Comparison of ENCODE assay signal across 10 mouse cellular contexts in the genomic region with DNA sequence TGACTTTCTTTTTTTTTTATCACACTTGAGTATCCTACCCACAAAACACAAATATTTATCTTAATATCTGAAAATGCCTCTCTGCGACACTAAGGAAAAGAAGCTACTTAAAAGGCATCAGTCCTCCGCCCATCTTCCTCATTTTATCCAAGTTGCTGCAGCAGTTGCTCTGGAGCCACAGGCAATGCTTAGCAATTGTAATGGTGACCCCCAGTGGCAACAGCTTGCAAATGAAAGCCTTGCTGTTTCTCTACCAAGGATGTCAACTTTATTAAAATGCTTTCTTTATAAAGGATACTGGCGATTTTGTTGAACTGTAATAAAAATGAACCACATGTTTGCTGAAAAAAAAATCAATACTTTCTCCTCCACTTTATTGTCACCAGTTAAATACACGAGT. TPM values are rescaled to one million over a fixed set of nuclear protein-coding genes. Genes with fewer than 3 reads are reported as not detected.
A peak's percentile ranks its signal among the peaks of the same experiment; 100 is the strongest.
DNase-seq lines count a peak whose midpoint lies in the region; ATAC-seq and TF ChIP-seq lines count a peak whose summit lies in the region.
"Had no signal": no experiment of that assay in that cellular context is flagged by ENCODE, and none has a peak within 500 bp of the region (broad histone marks: within the 10 kb centered on the region; RNA-seq: fewer than 3 reads in every experiment).

No protein-coding gene starts in this region.

- H3K27ac ChIP-seq in embryonic facial prominence, embryonic 11.5 days (replicated peaks; ENCODE audit: low read depth, low read length): no peak overlapping the region
- no peak overlapping the region for H3K27ac ChIP-seq in embryonic facial prominence, embryonic 10.5 days (replicated peaks)
- H3K27ac ChIP-seq in liver, adult 2 months (replicated peaks; ENCODE audit: insufficient read depth, low read depth, low read length): no peak overlapping the region
- H3K27ac ChIP-seq in liver, embryonic 11.5 days (ENCODE audit: low read depth, low read length): no peak overlapping the region
- no peak overlapping the region for H3K27ac ChIP-seq in limb, embryonic 14.5 days (replicated peaks; ENCODE audit: low read depth, low read length)

- no peak for ATAC-seq in embryonic facial prominence, embryonic 11.5 days (replicated peaks; ENCODE audit: insufficient number of reproducible peaks, low FRiP score, low TSS enrichment, low read depth)
- no peak for ATAC-seq in liver, embryonic 11.5 days (replicated peaks; ENCODE audit: low FRiP score)
- ATAC-seq in limb, embryonic 14.5 days (ENCODE audit: low FRiP score, low read depth): no peak
- ATAC-seq in monocyte, adult 5-6 weeks (replicated peaks; ENCODE audit: insufficient number of reproducible peaks, low FRiP score, low TSS enrichment, poor library complexity, severe bottlenecking): no peak
- ATAC-seq in inflammation-experienced regulatory T-cells, adult 6 months: no peak

- 42% methylated on average over 4 of the region's 4 CpGs for WGBS in embryonic facial prominence, embryonic 11.5 days
- 45% methylated on average over 4 of the region's 4 CpGs for WGBS in embryonic facial prominence, embryonic 10.5 days
- WGBS in liver, adult 2 months: 23% methylated on average over 4 of the region's 4 CpGs
- 46% methylated on average over 4 of the region's 4 CpGs for WGBS in liver, embryonic 11.5 days
- WGBS in limb, embryonic 14.5 days: 45% methylated on average over 4 of the region's 4 CpGs

- H3K79me2 ChIP-seq in liver, adult 2 months (ENCODE audit: control insufficient read depth, insufficient read depth, low read length): no peaks in the 10 kb centered on the region

- DNase-seq in embryonic facial prominence, embryonic 11.5 days (ENCODE audit: low spot score): peak; percentile 33
- DNase-seq in embryonic facial prominence, embryonic 10.5 days (ENCODE audit: low spot score): no peak
- DNase-seq in liver, adult 2 months (ENCODE audit: extremely low read depth, low read depth, low spot score): peak; percentile 3
- no peak for DNase-seq in liver, embryonic 11.5 days (ENCODE audit: low spot score)
- peak; percentile 69 for DNase-seq in brain, adult 2 months (ENCODE audit: low read depth, low spot score)
- peak; percentile 53 for DNase-seq in limb, embryonic 14.5 days (ENCODE audit: low spot score)

- H3K9me3 ChIP-seq in embryonic facial prominence, embryonic 11.5 days (replicated peaks; ENCODE audit: control insufficient read depth, low read length): no peaks in the 10 kb centered on the region
- H3K9me3 ChIP-seq in embryonic facial prominence, embryonic 10.5 days: no peaks in the 10 kb centered on the region
- H3K9me3 ChIP-seq in liver, embryonic 11.5 days (ENCODE audit: control insufficient read depth, low read length): no peaks in the 10 kb centered on the region
- H3K9me3 ChIP-seq in limb, embryonic 14.5 days (ENCODE audit: control insufficient read depth, low read length): no peaks in the 10 kb centered on the region
- H3K9me3 ChIP-seq: G1E had no signal

- no peak overlapping the region for H3K9ac ChIP-seq in embryonic facial prominence, embryonic 11.5 days (replicated peaks; ENCODE audit: low read length)
- H3K9ac ChIP-seq in liver, adult 2 months (ENCODE audit: low read depth, low read length): no peak overlapping the region
- no peak overlapping the region for H3K9ac ChIP-seq in liver, embryonic 11.5 days (ENCODE audit: low read depth, low read length)
- no peak overlapping the region for H3K9ac ChIP-seq in limb, embryonic 14.5 days (ENCODE audit: low read depth, low read length, severe bottlenecking)

- TF ChIP-seq CTCF in liver, adult 2 months (IDR thresholded peaks at IDR 0.05; ENCODE audit: low read depth, low read length): no peak; the same call in 1 of the 2 replicates

- H3K4me2 ChIP-seq in embryonic facial prominence, embryonic 11.5 days (ENCODE audit: low read depth, low read length): no peak overlapping the region
- no peak overlapping the region for H3K4me2 ChIP-seq in liver, embryonic 11.5 days
- no peak overlapping the region for H3K4me2 ChIP-seq in limb, embryonic 14.5 days (replicated peaks; ENCODE audit: low read depth, low read length, severe bottlenecking)

- H3K27me3 ChIP-seq in embryonic facial prominence, embryonic 11.5 days (ENCODE audit: control insufficient read depth, insufficient read depth, low read length): no peaks in the 10 kb centered on the region
- no peaks in the 10 kb centered on the region for H3K27me3 ChIP-seq in embryonic facial prominence, embryonic 10.5 days (replicated peaks; ENCODE audit: low read depth, poor library complexity, severe bottlenecking)
- no peaks in the 10 kb centered on the region for H3K27me3 ChIP-seq in liver, adult 2 months (ENCODE audit: control insufficient read depth, insufficient read depth, low read length)
- H3K27me3 ChIP-seq in liver, embryonic 11.5 days (replicated peaks; ENCODE audit: control insufficient read depth, insufficient read depth, low read length): no peaks in the 10 kb centered on the region
- H3K27me3 ChIP-seq in limb, embryonic 14.5 days (ENCODE audit: control insufficient read depth, insufficient read depth, low read length): no peaks in the 10 kb centered on the region

- TF ChIP-seq POLR2A in liver, adult 2 months (IDR thresholded peaks at IDR 0.05; ENCODE audit: extremely low read depth, insufficient read depth, low read length): no peak
- TF ChIP-seq POLR2A in limb, embryonic 14.5 days (IDR thresholded peaks at IDR 0.05; ENCODE audit: borderline replicate concordance, extremely low read depth, insufficient read depth, insufficient read length): no peak

- no peaks in the 10 kb centered on the region for H3K4me1 ChIP-seq in embryonic facial prominence, embryonic 11.5 days (ENCODE audit: control insufficient read depth, insufficient read depth, low read length)
- H3K4me1 ChIP-seq in embryonic facial prominence, embryonic 10.5 days: no peaks in the 10 kb centered on the region
- H3K4me1 ChIP-seq in liver, adult 2 months (ENCODE audit: control insufficient read depth, insufficient read depth, low read length): no peaks in the 10 kb centered on the region
- H3K4me1 ChIP-seq in liver, embryonic 11.5 days (replicated peaks; ENCODE audit: control insufficient read depth, insufficient read depth, low read length): no peaks in the 10 kb centered on the region
- no peaks in the 10 kb centered on the region for H3K4me1 ChIP-seq in limb, embryonic 14.5 days (ENCODE audit: control insufficient read depth, insufficient read depth, low read length)

- H3K36me3 ChIP-seq in embryonic facial prominence, embryonic 11.5 days (replicated peaks; ENCODE audit: control insufficient read depth, insufficient read depth, low read depth, low read length): no peaks in the 10 kb centered on the region
- no peaks in the 10 kb centered on the region for H3K36me3 ChIP-seq in embryonic facial prominence, embryonic 10.5 days (replicated peaks)
- H3K36me3 ChIP-seq in liver, adult 2 months (ENCODE audit: control insufficient read depth, insufficient read depth, low read length): no peaks in the 10 kb centered on the region
- H3K36me3 ChIP-seq in liver, embryonic 11.5 days (ENCODE audit: control insufficient read depth, insufficient read depth, low read length): no peaks in the 10 kb centered on the region
- H3K36me3 ChIP-seq in limb, embryonic 14.5 days (ENCODE audit: control insufficient read depth, insufficient read depth, low read length): no peaks in the 10 kb centered on the region
- H3K36me3 ChIP-seq: G1E had no signal

- H3K4me3 ChIP-seq in embryonic facial prominence, embryonic 11.5 days (ENCODE audit: low read depth, low read length): no peak overlapping the region
- no peak overlapping the region for H3K4me3 ChIP-seq in embryonic facial prominence, embryonic 10.5 days
- H3K4me3 ChIP-seq in liver, adult 2 months (ENCODE audit: insufficient read depth, low read depth, low read length): no peak overlapping the region
- H3K4me3 ChIP-seq in liver, embryonic 11.5 days (ENCODE audit: low read depth, low read length): no peak overlapping the region
- no peak overlapping the region for H3K4me3 ChIP-seq in limb, embryonic 14.5 days (replicated peaks; ENCODE audit: low read length)

RNA-seq across cellular contexts. Expression of gene Mageb18, which starts 2.0 kb away (rescaled TPM):
- not detected in 2 replicates for polyA plus RNA-seq in embryonic facial prominence, embryonic 11.5 days (2014; fragmentation: Nextera tagmentation; extraction: Ambion mirVana)
- not detected in 2 replicates for polyA plus RNA-seq in embryonic facial prominence, embryonic 10.5 days (2016; fragmentation: Nextera tagmentation; extraction: Ambion mirVana)
- total RNA-seq in liver, adult 2 months (2014; rRNA removed): not detected in 2 replicates
- polyA plus RNA-seq in liver, adult 2 months (2012; rRNA removed): not detected in 2 replicates
- not detected in 2 replicates for polyA plus RNA-seq in liver, embryonic 11.5 days (2014; fragmentation: Nextera tagmentation; extraction: Ambion mirVana)
- polyA plus RNA-seq in limb, embryonic 14.5 days (2012; rRNA removed): 0.06 TPM in 1 of 2 replicates, not detected in the other
- not detected in 2 replicates for polyA plus RNA-seq in limb, embryonic 14.5 days (2014; fragmentation: Nextera tagmentation; extraction: Ambion mirVana)
- total RNA-seq in monocyte, adult 5-6 weeks (2017): not detected in 3 replicates
- not detected for polyA plus RNA-seq in inflammation-experienced regulatory T-cells, adult 6 months (2017; shearing (Covaris generic))
- polyA plus RNA-seq: G1E; liver, embryonic 16.5 days had no signal

Comparison
In these comparisons a context has a peak if more than half of its experiments do, and no peak if none do; other contexts are left out.
1. DNase-seq: peak in embryonic facial prominence, embryonic 11.5 days (single experiment), liver, adult 2 months (single experiment), brain, adult 2 months (single experiment) and limb, embryonic 14.5 days (single experiment); none in embryonic facial prominence, embryonic 10.5 days (single experiment) and liver, embryonic 11.5 days (single experiment).